Mouse (Mus musculus): Measurements from ENCODE around the gene Napa. TPM values are rescaled to one million over a fixed set of nuclear protein-coding genes. Genes with fewer than 3 reads are reported as not detected.
A peak's percentile ranks its signal among the peaks of the same experiment; 100 is the strongest.

The Napa gene
- polyA plus RNA-seq, 1 experiment = 256 TPM

GRCm38 (mm10) chr7:16150191-16151145 is 52.2 kb downstream of the Napa start:
- DNase-seq = no peak
- no peaks in the 10 kb centered on the region for H3K4me1 ChIP-seq (replicated peaks; ENCODE audit: control insufficient read depth, insufficient read depth, low read length)
- 70% methylated on average over 9 of the region's 9 CpGs for WGBS
- no peaks in the 10 kb centered on the region for H3K36me3 ChIP-seq (ENCODE audit: control insufficient read depth, insufficient read depth, low read length)
- no peak overlapping the region for H3K4me3 ChIP-seq (ENCODE audit: control insufficient read depth, insufficient read depth, low read length)
- no peak for TF ChIP-seq CTCF (IDR thresholded peaks at IDR 0.05; ENCODE audit: borderline replicate concordance, control insufficient read depth, extremely low read depth, insufficient read depth, low read length, poor library complexity)
- TF ChIP-seq POLR2A (IDR thresholded peaks at IDR 0.05; ENCODE audit: control insufficient read depth, extremely low read depth, insufficient read depth, low read length, poor library complexity) = no peak
- no peak overlapping the region for H3K27ac ChIP-seq (ENCODE audit: control insufficient read depth, insufficient read depth, low read length)
- no peaks in the 10 kb centered on the region for H3K27me3 ChIP-seq (ENCODE audit: control insufficient read depth, insufficient read depth, low read length)

GRCm38 (mm10) chr7:16153522-16153921 is 55.3 kb downstream of the Napa start:
- peak; percentile 72; the same call in 1 of the 2 replicates for TF ChIP-seq CTCF (IDR thresholded peaks at IDR 0.05; ENCODE audit: borderline replicate concordance, control insufficient read depth, extremely low read depth, insufficient read depth, low read length, poor library complexity)
- no peak for TF ChIP-seq POLR2A (IDR thresholded peaks at IDR 0.05; ENCODE audit: control insufficient read depth, extremely low read depth, insufficient read depth, low read length, poor library complexity)
- Histone ChIP-seq H3K36me3 (ENCODE audit: control insufficient read depth, insufficient read depth, low read length) (no peaks in the 10 kb centered on the region), H3K4me3 (ENCODE audit: control insufficient read depth, insufficient read depth, low read length) (no peak overlapping the region), H3K27me3 (ENCODE audit: control insufficient read depth, insufficient read depth, low read length) (no peaks in the 10 kb centered on the region; the same call in 1 of the 2 replicates), H3K27ac (ENCODE audit: control insufficient read depth, insufficient read depth, low read length) (no peak overlapping the region), H3K4me1 (replicated peaks; ENCODE audit: control insufficient read depth, insufficient read depth, low read length) (no peaks in the 10 kb centered on the region)
- WGBS = 17% methylated on average over 10 of the region's 10 CpGs
- peak; percentile 37 for DNase-seq

GRCm38 (mm10) chr7:16155132-16155872 is 57.0 kb downstream of the Napa start:
- DNase-seq = no peak
- no peak overlapping the region for H3K27ac ChIP-seq (ENCODE audit: control insufficient read depth, insufficient read depth, low read length)
- no peaks in the 10 kb centered on the region for H3K4me1 ChIP-seq (replicated peaks; ENCODE audit: control insufficient read depth, insufficient read depth, low read length)
- no peaks in the 10 kb centered on the region for H3K36me3 ChIP-seq (ENCODE audit: control insufficient read depth, insufficient read depth, low read length)
- H3K4me3 ChIP-seq (ENCODE audit: control insufficient read depth, insufficient read depth, low read length) = no peak overlapping the region
- 59% methylated on average over 9 of the region's 9 CpGs for WGBS
- peaks cover 5% of the 10 kb centered on the region; the same call in 1 of the 2 replicates for H3K27me3 ChIP-seq (ENCODE audit: control insufficient read depth, insufficient read depth, low read length)
- no peak for TF ChIP-seq POLR2A (IDR thresholded peaks at IDR 0.05; ENCODE audit: control insufficient read depth, extremely low read depth, insufficient read depth, low read length, poor library complexity)
- TF ChIP-seq CTCF (IDR thresholded peaks at IDR 0.05; ENCODE audit: borderline replicate concordance, control insufficient read depth, extremely low read depth, insufficient read depth, low read length, poor library complexity) = no peak

GRCm38 (mm10) chr7:16156105-16156714 is 58.0 kb downstream of the Napa start:
- Histone ChIP-seq H3K4me1 (replicated peaks; ENCODE audit: control insufficient read depth, insufficient read depth, low read length) (no peaks in the 10 kb centered on the region), H3K36me3 (ENCODE audit: control insufficient read depth, insufficient read depth, low read length) (no peaks in the 10 kb centered on the region), H3K27ac (ENCODE audit: control insufficient read depth, insufficient read depth, low read length) (no peak overlapping the region), H3K27me3 (ENCODE audit: control insufficient read depth, insufficient read depth, low read length) (peaks cover 5% of the 10 kb centered on the region; the same call in 1 of the 2 replicates), H3K4me3 (ENCODE audit: control insufficient read depth, insufficient read depth, low read length) (no peak overlapping the region)
- no peak for TF ChIP-seq CTCF (IDR thresholded peaks at IDR 0.05; ENCODE audit: borderline replicate concordance, control insufficient read depth, extremely low read depth, insufficient read depth, low read length, poor library complexity)
- no peak for TF ChIP-seq POLR2A (IDR thresholded peaks at IDR 0.05; ENCODE audit: control insufficient read depth, extremely low read depth, insufficient read depth, low read length, poor library complexity)
- WGBS = 56% methylated on average over 8 of the region's 8 CpGs
- DNase-seq = no peak

- WGBS = 15% methylated on average over 39 of the region's 39 CpGs
- no peak for TF ChIP-seq POLR2A (IDR thresholded peaks at IDR 0.05; ENCODE audit: control insufficient read depth, extremely low read depth, insufficient read depth, low read length, poor library complexity)
- TF ChIP-seq CTCF (IDR thresholded peaks at IDR 0.05; ENCODE audit: borderline replicate concordance, control insufficient read depth, extremely low read depth, insufficient read depth, low read length, poor library complexity) = no peak
Measured at GRCm38 (mm10) chr7:16158735-16159134, 60.5 kb downstream of the Napa start.

GRCm38 (mm10) chr7:16160702-16161101 is 62.4 kb downstream of the Napa start:
- peaks cover 5% of the 10 kb centered on the region; the same call in 1 of the 2 replicates for H3K27me3 ChIP-seq (ENCODE audit: control insufficient read depth, insufficient read depth, low read length)

More at GRCm38 (mm10) chr7:16158735-16159134, 60.5 kb downstream of the Napa start:
- no peak for DNase-seq
- Histone ChIP-seq H3K27ac (ENCODE audit: control insufficient read depth, insufficient read depth, low read length) (no peak overlapping the region), H3K4me3 (ENCODE audit: control insufficient read depth, insufficient read depth, low read length) (no peak overlapping the region), H3K36me3 (ENCODE audit: control insufficient read depth, insufficient read depth, low read length) (no peaks in the 10 kb centered on the region), H3K27me3 (ENCODE audit: control insufficient read depth, insufficient read depth, low read length) (peaks cover 5% of the 10 kb centered on the region; the same call in 1 of the 2 replicates), H3K4me1 (replicated peaks; ENCODE audit: control insufficient read depth, insufficient read depth, low read length) (no peaks in the 10 kb centered on the region)

More at GRCm38 (mm10) chr7:16160702-16161101, 62.4 kb downstream of the Napa start:
- WGBS = 77% methylated on average over 3 of the region's 3 CpGs
- Histone ChIP-seq H3K36me3 (ENCODE audit: control insufficient read depth, insufficient read depth, low read length) (no peaks in the 10 kb centered on the region), H3K27ac (ENCODE audit: control insufficient read depth, insufficient read depth, low read length) (no peak overlapping the region), H3K4me3 (ENCODE audit: control insufficient read depth, insufficient read depth, low read length) (no peak overlapping the region), H3K4me1 (replicated peaks; ENCODE audit: control insufficient read depth, insufficient read depth, low read length) (no peaks in the 10 kb centered on the region)
- no peak for DNase-seq
- no peak for TF ChIP-seq POLR2A (IDR thresholded peaks at IDR 0.05; ENCODE audit: control insufficient read depth, extremely low read depth, insufficient read depth, low read length, poor library complexity)
- TF ChIP-seq CTCF (IDR thresholded peaks at IDR 0.05; ENCODE audit: borderline replicate concordance, control insufficient read depth, extremely low read depth, insufficient read depth, low read length, poor library complexity) = no peak

Data from thymus, adult 2 months (tissue).